Mouse (Mus musculus): ENCODE results near the gene Gm28043.

DNA sequence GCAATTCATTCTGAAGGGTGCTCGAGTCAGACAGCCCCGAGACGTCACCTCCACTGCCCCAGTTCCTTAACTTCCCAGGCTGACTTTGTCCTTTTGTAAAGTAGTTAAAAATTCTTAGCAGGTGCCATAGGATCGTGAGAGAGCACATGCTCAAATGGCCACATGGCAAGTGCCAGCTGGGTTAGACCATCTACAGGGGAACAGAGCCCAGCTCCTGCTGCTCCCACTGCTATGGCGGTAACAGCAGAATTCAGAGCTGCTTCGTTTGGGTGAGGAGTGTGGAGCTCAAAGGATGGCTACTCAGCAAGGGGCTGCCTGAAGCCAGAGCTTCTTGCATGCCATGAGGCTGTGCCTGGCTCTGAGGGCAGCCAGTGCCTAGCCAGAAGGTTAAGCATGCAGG lies 44.8 kb upstream of the Gm28043 start:
- no peak for TF ChIP-seq POLR2AphosphoS2 (IDR thresholded peaks at IDR 0.05; ENCODE audit: insufficient read length, low read depth)
- no peak for TF ChIP-seq MYOD1 (IDR thresholded peaks at IDR 0.05; ENCODE audit: control insufficient read depth in 1 of 3, insufficient read length in 2 of 3, low read depth in 2 of 3)
- no peak for TF ChIP-seq E2F4 (IDR thresholded peaks at IDR 0.05; ENCODE audit: insufficient read depth)
- TF ChIP-seq POLR2A (IDR thresholded peaks at IDR 0.05; ENCODE audit: insufficient read length, low read depth): no peak
- TF ChIP-seq MYOG (IDR thresholded peaks at IDR 0.05; ENCODE audit: control insufficient read depth in 1 of 3, insufficient read depth in 1 of 3, insufficient read length in 2 of 3, low read depth in 2 of 3): no peak
- TF ChIP-seq MAX (IDR thresholded peaks at IDR 0.05; ENCODE audit: low read depth): no peak
- no peak for TF ChIP-seq CEBPB (IDR thresholded peaks at IDR 0.05; ENCODE audit: insufficient read depth, poor library complexity, severe bottlenecking)
- TF ChIP-seq SRF (IDR thresholded peaks at IDR 0.05; ENCODE audit: control insufficient read depth, insufficient read length, low read depth): no peak
